Mouse (Mus musculus): Measurements from ENCODE around the gene Mavs.

Mavs gene

DNA sequence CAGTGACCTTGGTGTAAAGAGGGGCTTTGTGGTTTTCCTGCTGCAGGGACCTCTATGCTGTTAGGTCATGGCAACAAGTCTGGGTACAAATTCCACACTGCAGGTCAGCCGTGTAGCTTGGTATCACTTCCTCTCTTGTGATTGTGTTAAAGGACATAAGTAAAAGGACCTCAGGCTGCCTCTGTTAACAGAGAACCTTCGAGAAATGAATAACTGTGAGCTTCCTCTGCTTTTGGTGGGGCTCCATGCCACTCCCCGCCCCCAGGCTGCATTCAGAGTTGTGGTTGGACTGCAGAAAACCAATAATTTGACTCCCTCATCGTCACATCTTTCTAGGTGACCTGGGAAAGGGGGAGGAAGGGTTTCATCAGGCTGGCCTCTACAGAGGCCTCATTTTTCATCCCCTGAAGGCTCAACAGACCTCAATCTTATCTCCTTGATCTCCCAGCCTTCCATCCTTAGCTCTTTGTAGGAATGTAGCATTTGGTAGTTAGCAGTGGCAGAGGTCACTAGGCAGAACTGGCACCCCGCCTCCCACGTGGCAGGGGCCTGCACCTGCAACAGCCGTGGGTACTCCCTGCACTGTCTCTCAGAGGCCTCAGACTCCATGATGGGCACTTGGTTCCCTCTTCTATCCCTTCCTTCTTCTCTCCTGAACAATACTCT lies 1.2 kb downstream of the Mavs start:
- Histone ChIP-seq H3K4me3 (replicated peaks; ENCODE audit: low read length) (peak overlapping the region; percentile 87), H3K4me1 (replicated peaks; ENCODE audit: low read depth, low read length) (peaks cover 54% of the 10 kb centered on the region), H3K36me3 (ENCODE audit: insufficient read depth, low read length) (peaks cover 43% of the 10 kb centered on the region), H3K9me3 (ENCODE audit: low read length) (no peaks in the 10 kb centered on the region), H3K27me3 (ENCODE audit: insufficient read depth, low read length) (no peaks in the 10 kb centered on the region)
- no peak for TF ChIP-seq CTCF (conservative IDR thresholded peaks at IDR 0.05; ENCODE audit: low read length)
- TF ChIP-seq NANOG (IDR thresholded peaks at IDR 0.05; ENCODE audit: borderline replicate concordance, low read length), result no peak
- TF ChIP-seq POU5F1 (IDR thresholded peaks at IDR 0.05; ENCODE audit: borderline replicate concordance, low read length), result no peak

DNA sequence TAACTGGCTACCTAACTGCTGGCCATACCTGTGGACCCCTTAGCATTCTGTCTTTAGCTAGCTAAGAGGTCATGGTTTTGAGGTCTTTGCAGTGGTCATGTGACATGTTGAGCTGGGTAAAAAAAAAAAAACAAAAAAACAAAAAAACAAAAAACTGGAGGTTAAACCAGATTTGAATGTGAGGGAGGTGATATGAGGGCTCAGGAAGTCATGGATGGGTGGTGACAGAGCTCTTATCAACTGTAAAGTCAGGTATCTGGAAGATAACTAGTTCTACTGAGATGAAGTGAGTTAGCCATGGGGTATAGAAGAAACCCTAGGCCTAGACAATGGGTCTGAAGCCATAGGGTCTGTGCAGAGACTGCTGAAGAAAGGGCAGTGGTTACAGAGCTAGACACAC lies 8.3 kb downstream of the Mavs start:
- H3K27me3 ChIP-seq (ENCODE audit: insufficient read depth, low read length), result no peaks in the 10 kb centered on the region
- H3K9me3 ChIP-seq (ENCODE audit: low read length), result no peaks in the 10 kb centered on the region
- H3K4me3 ChIP-seq (replicated peaks; ENCODE audit: low read length), result no peak overlapping the region
- H3K36me3 ChIP-seq (ENCODE audit: insufficient read depth, low read length), result peaks cover 99% of the 10 kb centered on the region
- H3K4me1 ChIP-seq (replicated peaks; ENCODE audit: low read depth, low read length), result peaks cover 34% of the 10 kb centered on the region
- TF ChIP-seq POU5F1 (IDR thresholded peaks at IDR 0.05; ENCODE audit: borderline replicate concordance, low read length) (no peak), CTCF (conservative IDR thresholded peaks at IDR 0.05; ENCODE audit: low read length) (no peak)

DNA sequence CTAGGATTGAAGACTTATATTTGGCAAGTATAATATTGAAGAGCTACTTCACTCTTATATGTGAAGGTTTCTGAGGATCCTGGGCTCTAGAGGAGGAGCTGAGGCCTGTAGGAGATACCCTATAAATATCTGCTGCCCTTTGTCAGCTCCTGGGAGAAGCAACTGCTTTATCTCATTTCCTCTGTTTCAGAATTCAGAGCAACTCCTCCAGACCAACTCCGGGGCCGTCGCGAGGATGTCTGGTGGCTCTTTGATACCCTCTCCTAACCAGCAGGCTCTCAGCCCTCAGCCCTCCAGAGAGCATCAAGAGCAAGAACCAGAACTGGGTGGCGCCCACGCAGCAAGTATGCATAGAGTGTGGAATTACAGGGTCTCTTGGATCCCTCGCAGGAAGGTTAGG lies 9.1 kb downstream of the Mavs start:
- H3K9me3 ChIP-seq (ENCODE audit: low read length), result no peaks in the 10 kb centered on the region
- no peaks in the 10 kb centered on the region for H3K27me3 ChIP-seq (ENCODE audit: insufficient read depth, low read length)
- peaks cover 34% of the 10 kb centered on the region for H3K4me1 ChIP-seq (replicated peaks; ENCODE audit: low read depth, low read length)
- TF ChIP-seq NANOG (IDR thresholded peaks at IDR 0.05; ENCODE audit: borderline replicate concordance, low read length) (no peak), POU5F1 (IDR thresholded peaks at IDR 0.05; ENCODE audit: borderline replicate concordance, low read length) (no peak), CTCF (conservative IDR thresholded peaks at IDR 0.05; ENCODE audit: low read length) (no peak)
- peaks cover 99% of the 10 kb centered on the region for H3K36me3 ChIP-seq (ENCODE audit: insufficient read depth, low read length)
- H3K4me3 ChIP-seq (replicated peaks; ENCODE audit: low read length), result no peak overlapping the region

DNA sequence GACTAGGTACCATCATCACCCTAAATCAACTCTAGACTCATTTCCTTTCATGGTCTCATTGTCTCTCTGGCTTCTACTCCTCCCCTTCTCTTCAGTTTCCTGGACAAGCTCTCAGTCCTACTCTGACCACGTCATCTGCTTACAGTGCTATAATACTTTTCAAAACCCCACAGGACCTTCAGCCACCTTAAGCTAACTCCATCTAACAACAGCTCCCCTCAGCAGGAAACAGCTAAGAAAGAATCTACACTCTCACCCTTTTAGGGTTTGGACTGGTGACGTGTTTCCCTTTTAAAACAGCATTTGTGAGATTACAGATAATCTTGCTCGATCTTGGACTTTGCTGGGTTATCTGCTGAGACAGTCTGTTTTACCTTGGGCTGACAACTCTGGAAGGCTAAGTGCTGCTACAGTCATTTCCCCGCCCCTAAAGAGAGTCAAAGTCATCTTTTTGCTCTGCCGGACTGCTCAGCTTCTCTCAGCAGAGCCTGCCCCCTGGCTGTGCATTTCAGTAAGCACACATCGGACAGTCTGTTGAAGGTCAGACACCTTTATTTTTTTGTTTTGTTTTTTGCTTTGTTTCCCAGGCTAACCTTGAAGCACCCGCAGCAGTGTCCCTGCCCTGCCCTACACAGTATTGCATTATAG lies 19.9 kb downstream of the Mavs start:
- TF ChIP-seq POU5F1 (IDR thresholded peaks at IDR 0.05; ENCODE audit: borderline replicate concordance, low read length), result no peak
- peak; percentile 63 for TF ChIP-seq CTCF (conservative IDR thresholded peaks at IDR 0.05; ENCODE audit: low read length)
- Histone ChIP-seq H3K27me3 (ENCODE audit: insufficient read depth, low read length) (no peaks in the 10 kb centered on the region), H3K4me1 (replicated peaks; ENCODE audit: low read depth, low read length) (peaks cover 42% of the 10 kb centered on the region), H3K4me3 (replicated peaks; ENCODE audit: low read length) (no peak overlapping the region), H3K36me3 (ENCODE audit: insufficient read depth, low read length) (peaks cover 1% of the 10 kb centered on the region), H3K9me3 (ENCODE audit: low read length) (no peaks in the 10 kb centered on the region)

DNA sequence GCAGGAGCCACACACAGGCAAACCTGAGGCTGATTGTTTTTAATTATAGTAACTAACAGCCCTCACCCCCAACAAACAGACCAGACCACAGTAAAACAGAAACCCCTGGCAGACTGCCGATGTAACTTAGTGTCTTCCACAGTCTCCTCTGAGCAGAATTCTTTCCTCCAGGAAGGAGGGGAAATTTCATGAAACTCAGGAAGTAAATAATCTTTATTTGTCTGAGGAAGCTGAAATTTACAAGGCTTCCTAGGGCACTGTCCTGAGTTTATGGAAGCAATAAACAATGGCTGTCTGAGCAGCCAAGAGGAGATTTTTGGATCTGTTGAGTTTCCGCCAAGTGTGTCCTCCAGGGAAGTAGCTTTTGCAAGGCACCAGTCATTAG lies 20.5 kb downstream of the Mavs start:
- no peak for TF ChIP-seq NANOG (IDR thresholded peaks at IDR 0.05; ENCODE audit: borderline replicate concordance, low read length)
- H3K4me3 ChIP-seq (replicated peaks; ENCODE audit: low read length), result no peak overlapping the region
- no peaks in the 10 kb centered on the region for H3K27me3 ChIP-seq (ENCODE audit: insufficient read depth, low read length)
- peaks cover 39% of the 10 kb centered on the region for H3K4me1 ChIP-seq (replicated peaks; ENCODE audit: low read depth, low read length)
- H3K36me3 ChIP-seq (ENCODE audit: insufficient read depth, low read length), result no peaks in the 10 kb centered on the region
- no peaks in the 10 kb centered on the region for H3K9me3 ChIP-seq (ENCODE audit: low read length)

DNA sequence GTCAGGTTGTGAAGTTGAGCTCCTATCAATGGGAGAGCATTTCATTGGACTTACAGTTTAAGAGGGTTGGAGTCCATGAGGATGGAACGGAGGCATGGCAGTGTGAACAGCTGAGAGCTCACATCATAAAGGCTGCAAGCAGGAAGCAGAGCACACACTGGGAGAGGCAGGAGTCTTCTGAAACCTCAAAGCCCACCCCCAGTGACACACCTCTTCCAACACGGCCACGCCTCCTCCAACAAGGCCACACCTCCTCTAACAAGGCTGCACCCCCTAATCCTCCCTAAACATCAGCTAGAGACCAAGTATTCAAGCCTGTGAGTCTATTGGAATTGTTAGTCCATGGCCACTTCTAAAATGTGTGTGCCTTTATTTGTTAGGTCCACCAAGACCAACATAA lies 21.9 kb downstream of the Mavs start:
- peak overlapping the region; percentile 54 for H3K4me3 ChIP-seq (replicated peaks; ENCODE audit: low read length)
- H3K36me3 ChIP-seq (ENCODE audit: insufficient read depth, low read length), result no peaks in the 10 kb centered on the region
- TF ChIP-seq POU5F1 (IDR thresholded peaks at IDR 0.05; ENCODE audit: borderline replicate concordance, low read length) (no peak), CTCF (conservative IDR thresholded peaks at IDR 0.05; ENCODE audit: low read length) (no peak), NANOG (IDR thresholded peaks at IDR 0.05; ENCODE audit: borderline replicate concordance, low read length) (no peak)
- H3K9me3 ChIP-seq (ENCODE audit: low read length), result no peaks in the 10 kb centered on the region
- peaks cover 43% of the 10 kb centered on the region for H3K4me1 ChIP-seq (replicated peaks; ENCODE audit: low read depth, low read length)
- no peaks in the 10 kb centered on the region for H3K27me3 ChIP-seq (ENCODE audit: insufficient read depth, low read length)

DNA sequence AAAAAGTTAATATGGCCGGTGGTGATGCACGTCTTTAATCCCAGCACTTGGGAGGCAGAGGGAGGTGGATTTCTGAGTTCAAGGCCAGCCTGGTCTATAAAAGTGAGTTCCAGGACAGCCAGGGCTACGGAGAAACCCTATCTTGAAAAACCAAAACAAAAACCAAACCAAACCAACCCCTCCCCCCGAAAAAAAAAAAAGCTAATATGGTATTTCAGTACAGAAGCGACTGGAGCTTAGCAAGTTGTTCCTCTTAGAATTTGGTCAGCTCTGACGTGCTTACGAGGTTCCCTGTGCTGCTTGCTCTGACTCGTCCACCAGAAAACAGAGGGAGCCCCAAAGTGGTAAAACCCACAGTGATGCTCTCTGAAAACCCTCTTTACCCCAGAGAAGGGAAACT lies 24.8 kb downstream of the Mavs start:
- no peaks in the 10 kb centered on the region for H3K36me3 ChIP-seq (ENCODE audit: insufficient read depth, low read length)
- H3K4me1 ChIP-seq (replicated peaks; ENCODE audit: low read depth, low read length), result peaks cover 46% of the 10 kb centered on the region
- no peaks in the 10 kb centered on the region for H3K27me3 ChIP-seq (ENCODE audit: insufficient read depth, low read length)
- no peaks in the 10 kb centered on the region for H3K9me3 ChIP-seq (ENCODE audit: low read length)
- H3K4me3 ChIP-seq (replicated peaks; ENCODE audit: low read length), result no peak overlapping the region
- TF ChIP-seq CTCF (conservative IDR thresholded peaks at IDR 0.05; ENCODE audit: low read length), result no peak
- TF ChIP-seq NANOG (IDR thresholded peaks at IDR 0.05; ENCODE audit: borderline replicate concordance, low read length), result no peak
- TF ChIP-seq POU5F1 (IDR thresholded peaks at IDR 0.05; ENCODE audit: borderline replicate concordance, low read length), result no peak

DNA sequence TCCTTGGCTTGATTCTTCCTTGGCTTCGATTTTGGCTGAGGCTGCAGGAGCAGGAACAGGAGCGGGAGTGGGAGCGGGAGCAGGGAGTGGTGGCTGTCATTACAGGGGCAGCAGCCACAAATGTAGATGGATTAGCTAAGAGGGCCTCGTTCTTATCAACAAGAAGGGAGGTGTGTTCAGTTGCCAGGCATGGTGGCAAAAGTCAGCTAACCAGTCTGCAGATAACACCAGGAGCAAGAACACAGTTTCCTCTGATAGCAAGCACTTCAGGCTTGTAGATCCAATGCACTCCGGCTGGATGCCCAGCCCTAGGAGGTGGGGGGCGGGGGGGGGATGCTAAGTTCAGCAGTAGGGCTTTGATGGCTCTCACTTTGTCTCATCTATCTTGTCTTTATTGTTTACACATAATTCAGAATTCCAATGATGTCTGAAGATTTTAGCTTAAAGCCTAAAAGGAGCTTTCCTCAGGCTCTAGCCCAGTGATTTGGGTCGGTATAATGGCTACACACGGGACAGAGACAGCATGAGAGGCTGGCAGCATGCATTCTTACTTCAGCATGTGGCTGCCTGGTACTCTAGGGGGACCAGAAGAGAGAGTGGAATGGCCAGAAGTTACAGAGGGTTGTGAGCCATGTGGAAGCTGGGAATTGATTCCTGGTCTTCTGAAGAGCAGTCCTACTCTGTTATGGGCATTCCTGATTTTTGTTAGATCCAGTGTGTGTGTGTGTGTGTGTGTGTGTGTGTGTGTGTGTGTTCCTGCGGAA lies 26.9 kb downstream of the Mavs start:
- Histone ChIP-seq H3K4me1 (replicated peaks; ENCODE audit: low read depth, low read length) (peaks cover 43% of the 10 kb centered on the region), H3K9me3 (ENCODE audit: low read length) (no peaks in the 10 kb centered on the region), H3K27me3 (ENCODE audit: insufficient read depth, low read length) (no peaks in the 10 kb centered on the region), H3K4me3 (replicated peaks; ENCODE audit: low read length) (no peak overlapping the region), H3K36me3 (ENCODE audit: insufficient read depth, low read length) (peaks cover 14% of the 10 kb centered on the region)
- no peak for TF ChIP-seq CTCF (conservative IDR thresholded peaks at IDR 0.05; ENCODE audit: low read length)
- TF ChIP-seq POU5F1 (IDR thresholded peaks at IDR 0.05; ENCODE audit: borderline replicate concordance, low read length), result no peak
- no peak for TF ChIP-seq NANOG (IDR thresholded peaks at IDR 0.05; ENCODE audit: borderline replicate concordance, low read length)
